9 mouse cellular contexts compared by ENCODE assay signal in the genomic region with DNA sequence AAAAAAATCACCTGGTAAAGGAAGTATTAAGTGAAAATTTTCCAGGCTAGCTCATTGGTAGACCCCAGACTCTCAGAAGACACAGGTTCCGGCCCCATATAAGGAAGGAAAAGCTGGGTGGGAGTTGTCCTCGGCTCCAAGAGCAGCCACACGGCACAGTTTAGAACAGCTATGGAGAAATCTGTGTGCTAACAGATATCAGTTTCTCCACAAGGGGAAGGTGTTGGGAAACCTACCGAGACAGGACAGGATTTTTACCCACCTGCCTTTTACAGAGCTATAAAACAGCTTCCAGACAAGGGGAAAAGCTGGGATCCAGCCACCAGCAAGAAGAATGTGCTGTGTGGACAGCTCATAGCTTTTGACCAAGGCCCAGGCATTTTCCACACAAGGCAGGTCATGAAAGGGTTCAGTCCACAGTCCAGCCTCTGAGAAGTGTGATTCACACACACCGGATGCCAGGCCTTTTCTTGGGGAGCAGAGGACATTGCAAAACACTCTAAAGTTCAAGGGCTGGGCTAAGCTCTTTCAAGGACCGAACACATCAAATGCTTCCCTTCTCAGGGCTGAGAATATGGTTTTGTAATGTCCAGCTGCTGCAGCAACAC. TPM values are rescaled to one million over a fixed set of nuclear protein-coding genes. Genes with fewer than 3 reads are reported as not detected.
A peak's percentile ranks its signal among the peaks of the same experiment; 100 is the strongest.
DNase-seq lines count a peak whose midpoint lies in the region; ATAC-seq and TF ChIP-seq lines count a peak whose summit lies in the region.
"Had no signal": no experiment of that assay in that cellular context is flagged by ENCODE, and none has a peak within 500 bp of the region (broad histone marks: within the 10 kb centered on the region; RNA-seq: fewer than 3 reads in every experiment).

No protein-coding gene starts in this region.

- H3K27ac ChIP-seq in lung, embryonic 15.5 days, result peak overlapping the region; percentile 71
- no peak overlapping the region for H3K27ac ChIP-seq in hindbrain, embryonic 11.5 days (ENCODE audit: low read depth, low read length)
- H3K27ac ChIP-seq in hindbrain, embryonic 10.5 days, result no peak overlapping the region
- no peak overlapping the region for H3K27ac ChIP-seq in forebrain, embryonic 13.5 days
- H3K27ac ChIP-seq: liver, embryonic 14.5 days had no signal

- no peak for TF ChIP-seq CTCF in Patski (IDR thresholded peaks at IDR 0.05)

- 28% methylated on average over 6 of the region's 6 CpGs for WGBS in lung, embryonic 15.5 days
- 78% methylated on average over 6 of the region's 6 CpGs for WGBS in hindbrain, embryonic 11.5 days
- WGBS in hindbrain, embryonic 10.5 days, result 76% methylated on average over 6 of the region's 6 CpGs
- WGBS in forebrain, embryonic 13.5 days, result 81% methylated on average over 6 of the region's 6 CpGs

- H3K27me3 ChIP-seq in Patski, result no peaks in the 10 kb centered on the region
- H3K27me3 ChIP-seq in lung, embryonic 15.5 days, result no peaks in the 10 kb centered on the region
- no peaks in the 10 kb centered on the region for H3K27me3 ChIP-seq in hindbrain, embryonic 11.5 days (ENCODE audit: control insufficient read depth, insufficient read depth, low read length)
- H3K27me3 ChIP-seq in hindbrain, embryonic 10.5 days (ENCODE audit: insufficient read depth, poor library complexity, severe bottlenecking), result no peaks in the 10 kb centered on the region
- no peaks in the 10 kb centered on the region; the same call in 1 of the 2 replicates for H3K27me3 ChIP-seq in forebrain, embryonic 13.5 days

- POLR2A ChIA-PET in Patski (lab: Charles Lee), result no interaction called here

- H3K9ac ChIP-seq in lung, embryonic 15.5 days, result no peak overlapping the region
- no peak overlapping the region for H3K9ac ChIP-seq in hindbrain, embryonic 11.5 days (ENCODE audit: low read depth, low read length)
- H3K9ac ChIP-seq in forebrain, embryonic 13.5 days, result no peak overlapping the region
- H3K9ac ChIP-seq: liver, embryonic 14.5 days had no signal

- H3K4me1 ChIP-seq in lung, embryonic 15.5 days, result peaks cover 25% of the 10 kb centered on the region
- no peaks in the 10 kb centered on the region for H3K4me1 ChIP-seq in hindbrain, embryonic 11.5 days (replicated peaks; ENCODE audit: control insufficient read depth, insufficient read depth, low read length)
- no peaks in the 10 kb centered on the region for H3K4me1 ChIP-seq in hindbrain, embryonic 10.5 days (replicated peaks)
- H3K4me1 ChIP-seq in forebrain, embryonic 13.5 days, result 0 out of 2 replicates have a peak, but pooled peaks cover 3% of the 10 kb centered on the region

- H3K9me3 ChIP-seq in lung, embryonic 15.5 days, result no peaks in the 10 kb centered on the region
- H3K9me3 ChIP-seq in hindbrain, embryonic 11.5 days (ENCODE audit: control insufficient read depth, low read length), result no peaks in the 10 kb centered on the region
- H3K9me3 ChIP-seq in hindbrain, embryonic 10.5 days, result no peaks in the 10 kb centered on the region
- H3K9me3 ChIP-seq in forebrain, embryonic 13.5 days (replicated peaks), result no peaks in the 10 kb centered on the region

- intact Hi-C loops in heart, postnatal 25 days (cut with DNase I), result loop anchor here (10.0 kb wide), 1 partner anchor 299 kb away; no protein-coding TSS in a partner anchor

- H3K4me2 ChIP-seq in lung, embryonic 15.5 days, result no peak overlapping the region
- H3K4me2 ChIP-seq in hindbrain, embryonic 11.5 days (replicated peaks; ENCODE audit: low read depth, low read length), result no peak overlapping the region
- no peak overlapping the region for H3K4me2 ChIP-seq in forebrain, embryonic 13.5 days

- in situ Hi-C loops in Patski (cut with MboI; ENCODE audit: low pct_unique_long_range_greater_than_20kb), result loop anchor here (25.0 kb wide), 1 partner anchor 286 kb away; no protein-coding TSS in a partner anchor

- H3K4me3 ChIP-seq in lung, embryonic 15.5 days, result no peak overlapping the region
- H3K4me3 ChIP-seq in hindbrain, embryonic 11.5 days (ENCODE audit: low read depth, low read length), result no peak overlapping the region
- H3K4me3 ChIP-seq in hindbrain, embryonic 10.5 days, result no peak overlapping the region
- no peak overlapping the region for H3K4me3 ChIP-seq in forebrain, embryonic 13.5 days

- DNase-seq in 3T3-L1 (ENCODE audit: low read depth, low spot score), result peak; percentile 96
- no peak for DNase-seq in Patski (ENCODE audit: low read depth, low spot score)
- DNase-seq in heart, postnatal 25 days (ENCODE audit: low spot score), result peak; percentile 37
- DNase-seq in hindbrain, embryonic 11.5 days (ENCODE audit: low spot score), result no peak
- DNase-seq in hindbrain, embryonic 10.5 days (ENCODE audit: low spot score), result no peak
- DNase-seq in frontal cortex, postnatal 14 days (ENCODE audit: low spot score in 2 of 2), result no peak

- CTCF ChIA-PET in Patski (lab: Charles Lee), result interaction anchor here (1.1 to 4.1 kb wide), 7 partner anchors 14 to 185 kb away, joined by 4 to 39 read pairs (median 4); no protein-coding TSS in a partner anchor

- peaks cover 19% of the 10 kb centered on the region for H3K36me3 ChIP-seq in lung, embryonic 15.5 days
- no peaks in the 10 kb centered on the region for H3K36me3 ChIP-seq in hindbrain, embryonic 11.5 days (ENCODE audit: control insufficient read depth, insufficient read depth, low read length)
- H3K36me3 ChIP-seq in hindbrain, embryonic 10.5 days, result peaks cover 10% of the 10 kb centered on the region
- H3K36me3 ChIP-seq in forebrain, embryonic 13.5 days (ENCODE audit: poor library complexity, severe bottlenecking), result no peaks in the 10 kb centered on the region

- ATAC-seq in Patski, result peak; percentile 69
- no peak for ATAC-seq in lung, embryonic 15.5 days (ENCODE audit: borderline replicate concordance, extremely low read depth, low FRiP score, low TSS enrichment)
- ATAC-seq in hindbrain, embryonic 11.5 days (ENCODE audit: low FRiP score), result no peak
- no peak for ATAC-seq in forebrain, embryonic 13.5 days

RNA-seq across cellular contexts. Expression of a gene that starts 32.4 kb away (rescaled TPM):
- 90.1 TPM for polyA plus RNA-seq in Patski (2021)
- total RNA-seq in heart, postnatal 25 days (2021), result 100 to 1,000 TPM; 298 to 316 TPM
- polyA plus RNA-seq in lung, embryonic 15.5 days (2015; fragmentation: Nextera tagmentation; extraction: Ambion mirVana), result 73.5 TPM in 2 replicates
- 29.1 and 31.1 TPM in 2 replicates for polyA plus RNA-seq in hindbrain, embryonic 11.5 days (2014; fragmentation: Nextera tagmentation; extraction: Ambion mirVana)
- polyA plus RNA-seq in hindbrain, embryonic 10.5 days (2016; fragmentation: Nextera tagmentation; extraction: Ambion mirVana), result 33.7 and 34.4 TPM in 2 replicates
- 11.1 and 13.9 TPM in 2 replicates for polyA plus RNA-seq in forebrain, embryonic 13.5 days (2015; fragmentation: Nextera tagmentation; extraction: Ambion mirVana)

RNA-seq across cellular contexts. Expression of a gene that starts 35.1 kb away (rescaled TPM):
- 31.8 TPM for polyA plus RNA-seq in Patski (2021)
- 10 to 100 TPM; 27.3 to 29.7 TPM for total RNA-seq in heart, postnatal 25 days (2021)
- polyA plus RNA-seq in lung, embryonic 15.5 days (2015; fragmentation: Nextera tagmentation; extraction: Ambion mirVana), result 9.1 and 10.3 TPM in 2 replicates
- polyA plus RNA-seq in hindbrain, embryonic 11.5 days (2014; fragmentation: Nextera tagmentation; extraction: Ambion mirVana), result 17.6 and 22.0 TPM in 2 replicates
- polyA plus RNA-seq in hindbrain, embryonic 10.5 days (2016; fragmentation: Nextera tagmentation; extraction: Ambion mirVana), result 12.8 and 14.2 TPM in 2 replicates
- polyA plus RNA-seq in forebrain, embryonic 13.5 days (2015; fragmentation: Nextera tagmentation; extraction: Ambion mirVana), result 16.7 and 17.1 TPM in 2 replicates

RNA-seq across cellular contexts. Expression of a gene that starts 45.0 kb away (rescaled TPM):
- polyA plus RNA-seq in Patski (2021), result 0.05 TPM
- total RNA-seq in heart, postnatal 25 days (2021), result 10 to 100 TPM; 21.2 to 28.9 TPM
- polyA plus RNA-seq in lung, embryonic 15.5 days (2015; fragmentation: Nextera tagmentation; extraction: Ambion mirVana), result 0.49 and 0.58 TPM in 2 replicates
- 0.33 and 0.52 TPM in 2 replicates for polyA plus RNA-seq in hindbrain, embryonic 11.5 days (2014; fragmentation: Nextera tagmentation; extraction: Ambion mirVana)
- 1.2 and 1.5 TPM in 2 replicates for polyA plus RNA-seq in hindbrain, embryonic 10.5 days (2016; fragmentation: Nextera tagmentation; extraction: Ambion mirVana)
- 0.17 TPM in 1 of 2 replicates, not detected in the other for polyA plus RNA-seq in forebrain, embryonic 13.5 days (2015; fragmentation: Nextera tagmentation; extraction: Ambion mirVana)

RNA-seq across cellular contexts. Expression of a gene that starts 50.2 kb away (rescaled TPM):
- 0.15 TPM for polyA plus RNA-seq in Patski (2021)
- total RNA-seq in heart, postnatal 25 days (2021), result 100 to 1,000 TPM; 105 to 117 TPM
- polyA plus RNA-seq in lung, embryonic 15.5 days (2015; fragmentation: Nextera tagmentation; extraction: Ambion mirVana), result 0.05 and 0.09 TPM in 2 replicates
- polyA plus RNA-seq in hindbrain, embryonic 11.5 days (2014; fragmentation: Nextera tagmentation; extraction: Ambion mirVana), result not detected in 2 replicates
- polyA plus RNA-seq in hindbrain, embryonic 10.5 days (2016; fragmentation: Nextera tagmentation; extraction: Ambion mirVana), result 0.10 TPM in 1 of 2 replicates, not detected in the other
- 0.08 and 0.13 TPM in 2 replicates for polyA plus RNA-seq in forebrain, embryonic 13.5 days (2015; fragmentation: Nextera tagmentation; extraction: Ambion mirVana)

Comparison
In these comparisons a context has a peak if more than half of its experiments do, and no peak if none do; other contexts are left out.
1. DNase-seq: peak in 3T3-L1 (single experiment) and heart, postnatal 25 days (single experiment); none in Patski (single experiment), hindbrain, embryonic 11.5 days (single experiment), hindbrain, embryonic 10.5 days (single experiment) and frontal cortex, postnatal 14 days (0 of 2).